Mouse (Mus musculus): ENCODE results near the gene Meis1. TPM values are rescaled to one million over a fixed set of nuclear protein-coding genes. Genes with fewer than 3 reads are reported as not detected.

The Meis1 gene
- polyA plus RNA-seq, 3 experiments from 2014 or later, result 0.10 to 0.13 TPM; not detected in 1

GRCm38 (mm10) chr11:18875001-18875902 is 143.5 kb downstream of the Meis1 start:
- no peak for ATAC-seq

DNA sequence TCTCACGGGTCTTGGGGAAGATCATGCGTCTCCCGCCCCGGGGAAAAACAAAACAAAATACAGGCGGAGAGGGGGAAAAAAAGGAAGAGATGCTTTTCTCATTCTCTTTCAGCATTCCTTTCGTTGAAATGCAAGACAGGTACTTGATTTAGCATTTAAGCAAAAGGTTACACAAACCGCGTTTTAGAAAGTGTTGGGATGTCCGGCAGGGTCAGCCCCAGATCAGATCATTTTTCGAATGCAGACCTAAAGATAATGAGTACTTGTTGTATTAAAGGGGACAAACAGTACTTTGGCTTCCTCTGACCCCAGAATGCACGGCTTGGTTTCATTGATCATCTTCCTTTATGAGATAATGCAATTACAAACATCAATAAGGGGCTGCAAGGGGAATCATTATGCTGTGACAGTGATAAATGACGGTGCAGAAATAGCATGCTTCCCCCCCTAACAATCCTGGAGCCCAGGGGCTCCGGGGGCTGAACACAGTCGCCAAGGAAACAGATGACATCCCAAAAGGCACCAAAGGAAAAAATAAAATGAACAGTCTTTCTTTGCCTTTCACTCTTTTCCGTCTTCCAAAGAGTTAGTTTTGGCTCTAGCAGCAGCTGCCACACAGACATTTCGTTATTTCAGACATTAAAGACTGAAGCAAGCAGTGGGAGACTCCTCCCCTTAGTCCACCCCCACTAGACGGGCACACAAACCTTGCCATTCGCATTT is 144.3 kb downstream of the Meis1 start:
- ATAC-seq, result no peak

GRCm38 (mm10) chr11:18873451-18874277 is 145.1 kb downstream of the Meis1 start:
- no peak for ATAC-seq

DNA sequence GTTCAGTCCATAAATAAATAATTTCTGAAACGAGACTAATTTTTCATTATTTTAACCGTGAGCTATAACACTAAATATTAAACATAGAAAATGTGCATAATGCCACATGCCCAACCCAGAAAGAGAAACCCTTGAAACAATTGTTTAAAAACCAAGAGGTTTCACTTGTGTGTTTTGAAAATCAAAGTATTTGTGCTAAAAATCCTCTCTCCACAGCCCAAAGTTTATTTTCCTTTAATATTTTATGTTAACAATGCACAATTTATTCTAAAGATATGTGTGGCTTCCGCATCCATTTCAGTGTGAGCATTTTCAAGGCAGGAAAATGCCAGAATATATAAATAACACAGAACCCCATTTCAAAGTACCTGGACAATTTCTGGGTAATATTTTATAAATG is 146.0 kb downstream of the Meis1 start:
- no peak for ATAC-seq

DNA sequence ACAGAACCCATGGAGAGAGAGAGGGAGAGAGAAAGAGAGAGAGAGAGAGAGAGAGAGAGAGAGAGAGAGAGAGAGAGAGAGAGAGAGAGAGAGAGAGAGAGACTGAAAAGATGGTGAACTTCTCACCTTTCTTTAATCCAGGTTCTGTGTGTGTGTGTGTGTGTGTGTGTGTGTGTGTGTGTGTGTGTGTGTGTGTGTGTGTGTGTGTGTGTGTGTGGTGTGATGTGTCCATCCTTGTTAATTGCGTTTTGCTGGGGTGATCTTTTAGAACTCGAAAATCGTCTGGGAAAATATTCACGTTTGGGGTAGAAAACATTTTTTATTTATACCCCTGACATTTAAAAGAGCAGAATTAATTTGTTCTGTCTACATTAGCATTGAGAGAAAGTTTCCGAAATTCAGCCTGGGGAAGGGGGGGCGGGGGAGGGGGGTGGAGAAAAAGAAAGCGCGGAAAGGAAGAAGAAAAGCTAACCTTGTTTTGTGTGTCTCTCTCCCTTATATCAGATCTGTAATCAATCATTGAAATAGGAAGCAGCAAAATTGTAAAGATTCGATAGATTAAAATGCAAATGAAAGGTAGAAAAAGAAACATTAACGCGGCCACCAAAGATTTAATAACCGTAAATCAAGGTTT is 146.6 kb downstream of the Meis1 start:
- ATAC-seq, result no peak

- ATAC-seq, result no peak
These were observed 147.4 kb downstream of the Meis1 start for GRCm38 (mm10) chr11:18871170-18872081.

DNA sequence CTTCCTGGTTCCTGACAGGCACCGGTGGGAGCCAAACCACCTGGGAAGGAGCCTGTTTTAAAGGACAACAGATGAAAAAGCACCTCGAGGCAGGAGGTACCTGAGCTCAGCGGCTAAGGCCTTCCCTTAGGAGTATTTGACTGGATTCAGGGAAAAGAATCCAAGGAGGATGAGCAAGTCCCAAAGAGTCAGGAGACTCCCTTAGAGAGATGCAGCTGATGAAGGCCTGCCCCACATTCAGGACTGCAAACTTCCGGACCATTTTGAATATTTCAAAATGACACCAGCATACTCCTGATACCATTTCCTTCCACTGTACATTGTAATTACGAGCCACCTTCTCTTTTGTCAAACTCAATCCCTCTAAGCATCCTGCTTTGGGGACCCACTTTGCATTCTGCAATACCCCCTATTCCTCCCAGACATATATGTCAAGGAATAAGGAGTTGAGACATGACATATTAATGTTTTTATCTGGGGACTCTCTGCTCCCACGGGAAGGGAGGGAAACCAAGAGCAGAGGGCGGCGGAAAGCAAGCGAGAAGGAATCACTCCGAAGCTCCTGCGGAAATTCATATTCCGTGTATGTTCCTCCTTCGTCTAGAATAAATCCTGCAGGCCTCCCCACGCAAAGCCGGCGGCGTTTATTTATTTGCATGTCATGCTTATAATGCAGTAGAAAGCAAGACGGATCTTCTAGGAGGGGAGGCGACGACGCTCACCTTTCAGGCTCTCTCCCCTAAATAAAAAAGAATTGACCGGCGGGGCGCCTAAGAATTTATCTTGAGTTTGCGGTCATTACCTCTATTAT is 148.5 kb downstream of the Meis1 start:
- no peak for ATAC-seq

DNA sequence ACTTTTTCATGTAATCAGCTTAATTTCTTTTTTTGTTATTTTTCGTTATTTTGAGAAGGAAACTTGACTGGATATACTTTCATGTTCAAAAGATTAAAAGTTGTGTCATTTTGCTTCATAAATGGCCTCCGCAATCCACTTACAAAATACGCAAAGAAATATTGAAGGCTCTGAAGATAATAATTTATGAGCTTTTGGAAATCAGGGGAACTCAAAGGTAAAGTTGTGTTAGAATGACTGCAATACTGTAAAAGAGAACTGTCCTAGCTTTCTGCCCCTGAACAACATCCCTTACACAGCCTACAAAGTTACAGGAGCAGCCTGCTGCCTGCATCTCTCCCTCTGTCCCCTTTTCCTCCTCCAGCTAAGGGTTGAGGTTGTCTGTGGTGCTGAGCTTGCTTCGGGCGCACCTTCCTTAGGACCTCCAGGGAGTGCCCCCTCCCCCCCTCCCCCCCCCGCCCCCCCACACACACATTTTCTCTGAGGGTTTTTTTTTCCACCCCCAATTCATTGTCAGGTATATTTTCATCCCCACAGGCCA is 149.3 kb downstream of the Meis1 start:
- ATAC-seq, result no peak

GRCm38 (mm10) chr11:18867665-18868064 is 151.1 kb downstream of the Meis1 start:
- ATAC-seq, result no peak

- no peak for ATAC-seq
These were observed 152.5 kb downstream of the Meis1 start for GRCm38 (mm10) chr11:18866198-18866836.

DNA sequence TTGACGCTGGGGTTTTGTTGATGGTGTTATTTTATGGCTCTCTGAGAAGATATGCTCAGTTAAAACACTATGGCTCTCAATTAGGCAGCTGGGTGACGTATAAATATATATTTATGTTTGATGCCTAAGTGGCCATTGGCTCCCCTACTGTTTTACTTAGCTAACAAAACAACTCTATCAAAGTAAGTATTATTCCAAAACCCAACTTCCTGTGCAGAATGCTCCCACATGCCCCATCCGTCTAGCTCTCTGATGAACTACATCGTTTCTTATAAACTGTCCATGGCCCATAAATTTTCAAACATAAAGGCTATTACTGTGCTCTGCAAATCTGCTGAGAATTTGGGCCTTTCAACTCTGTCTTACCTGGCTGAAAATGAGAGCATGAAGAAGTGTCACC is 168.0 kb downstream of the Meis1 start:
- ATAC-seq, result no peak

- ATAC-seq, result no peak
These were observed 171.1 kb downstream of the Meis1 start for GRCm38 (mm10) chr11:18847650-18848049.

DNA sequence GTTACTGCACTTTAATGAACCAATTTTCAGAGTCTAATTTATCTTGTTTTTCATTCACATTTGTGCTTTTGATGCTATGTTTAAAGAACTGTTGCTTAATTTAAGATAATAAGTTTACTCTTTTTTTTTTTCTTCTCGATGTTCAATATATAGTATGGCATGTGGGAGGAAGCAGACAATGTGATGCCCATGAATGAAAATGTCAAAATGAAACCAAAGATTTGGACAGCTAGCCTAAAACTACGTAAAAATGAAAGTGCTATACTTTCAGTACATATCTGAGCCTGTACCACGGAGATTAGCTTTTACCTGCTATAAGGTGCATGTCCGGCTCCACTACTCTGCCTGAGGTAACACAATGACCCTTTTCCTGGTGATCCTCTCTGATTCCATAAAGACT is 172.3 kb downstream of the Meis1 start:
- ATAC-seq, result no peak

DNA sequence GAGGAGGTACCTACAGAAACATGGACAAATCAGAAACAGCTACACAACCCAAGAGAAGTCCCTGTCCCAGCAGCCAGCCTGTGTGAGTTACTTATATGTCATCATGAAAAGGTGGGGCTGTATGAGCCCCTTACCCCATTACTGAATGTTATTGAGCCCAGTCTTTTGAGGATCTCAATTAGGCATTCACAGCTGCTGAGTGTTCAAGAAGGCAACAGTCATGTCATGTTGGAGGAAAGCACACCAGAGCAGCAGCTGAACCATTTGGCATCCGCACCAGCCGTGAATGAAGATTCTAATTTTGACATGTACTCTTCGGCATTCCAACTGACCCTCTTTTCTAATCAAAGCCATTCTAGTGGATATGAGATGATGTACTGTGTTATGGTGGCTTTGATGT is 172.9 kb downstream of the Meis1 start:
- ATAC-seq, result no peak

GRCm38 (mm10) chr11:18845466-18845865 is 173.3 kb downstream of the Meis1 start:
- no peak for ATAC-seq

- no peak for ATAC-seq
These were observed 188.7 kb downstream of the Meis1 start for GRCm38 (mm10) chr11:18830087-18830486.

Data from inflammation-experienced regulatory T-cells, adult 6 months (primary cell).